Mouse (Mus musculus) intestine, embryonic 14.5 days (tissue): Measurements from ENCODE around the gene Cux1. TPM values are rescaled to one million over a fixed set of nuclear protein-coding genes. Genes with fewer than 3 reads are reported as not detected.

Source experiments
- ATAC-seq: fragments of 200-750 bp; cut with Nextera tagmentation; replicated peaks from 2 replicates; pipeline ENCODE4 v1.8.0; 2017; ENCODE audit warnings: low read depth, moderate number of reproducible peaks, moderate TSS enrichment, moderate library complexity; ENCODE audit not compliant: low FRiP score, low TSS enrichment
- DNase-seq: peaks from one replicate; pipeline ENCODE4 v3.0.0-alpha.2; 2018; ENCODE audit warnings: low spot score
- H3K27ac ChIP-seq: fragments of 300-500 bp; sonication (generic); 2 replicates; pipeline ENCODE4 v1.5.1; 2014; ENCODE audit warnings: low read depth, mild to moderate bottlenecking, control low read depth
- H3K27me3 ChIP-seq: fragments of 300-500 bp; sonication (generic); replicated peaks from 2 replicates; pipeline ENCODE4 v1.6.1; 2014; ENCODE audit warnings: low read length, control low read depth; ENCODE audit not compliant: control insufficient read depth, insufficient read depth
- H3K36me3 ChIP-seq: fragments of 300-500 bp; sonication (generic); 2 replicates; pipeline ENCODE4 v1.6.1; 2014; ENCODE audit warnings: low read length, control low read depth; ENCODE audit not compliant: control insufficient read depth, insufficient read depth
- H3K4me1 ChIP-seq: fragments of 300-500 bp; sonication (generic); replicated peaks from 2 replicates; pipeline ENCODE4 v1.6.1; 2014; ENCODE audit warnings: low read length, control low read depth, mixed read lengths; ENCODE audit not compliant: control insufficient read depth, insufficient read depth
- H3K4me2 ChIP-seq: fragments of 300-500 bp; sonication (generic); 2 replicates; pipeline ENCODE4 v1.6.1; 2014; ENCODE audit warnings: low read length
- H3K4me3 ChIP-seq: fragments of 300-500 bp; sonication (generic); 2 replicates; pipeline ENCODE4 v1.5.1; 2014; ENCODE audit warnings: low read depth, low read length, control low read depth, mixed read lengths
- H3K9ac ChIP-seq: fragments of 300-500 bp; sonication (generic); 2 replicates; pipeline ENCODE4 v1.6.1; 2014; ENCODE audit warnings: mild to moderate bottlenecking, low read length
- H3K9me3 ChIP-seq: fragments of 300-500 bp; sonication (generic); 2 replicates; pipeline ENCODE4 v1.6.1; 2016; ENCODE audit warnings: low read length, control low read depth; ENCODE audit not compliant: control insufficient read depth
- WGBS: fragments of 180-500 bp; shearing (Covaris S2); extraction: QIAGEN DNeasy Blood & Tissue Kit; methylation state at CpG from one replicate; pipeline ENCODE4 v1.1.7; 2014; 5-methylcytosine and 5-hydroxymethylcytosine counted together
- polyA plus RNA-seq: library from polyadenylated mRNA; unstranded; fragments of >200 nt; fragmentation: Nextera tagmentation; extraction: Ambion mirVana; gene quantifications from 2 replicates; pipeline ENCODE4 v1.2.1, GENCODE M21; 2014

Gene Cux1
- polyA plus RNA-seq, 1 experiment from 2014 or later = 72.7 TPM

- H3K9ac ChIP-seq = no peak overlapping the region
- no peak overlapping the region for H3K4me2 ChIP-seq
- no peak overlapping the region for H3K27ac ChIP-seq
- H3K27me3 ChIP-seq = no peaks in the 10 kb centered on the region
- WGBS = 92% methylated on average over 4 of the region's 4 CpGs
- H3K4me3 ChIP-seq = no peak overlapping the region
- DNase-seq (no peak), ATAC-seq (no peak)
- H3K36me3 ChIP-seq = peaks cover 56% of the 10 kb centered on the region
- H3K9me3 ChIP-seq = no peaks in the 10 kb centered on the region
- H3K4me1 ChIP-seq = no peaks in the 10 kb centered on the region
Measured at GRCm38 (mm10) chr5:136296911-136297310, 270.4 kb downstream of the Cux1 start.

- no peak overlapping the region for H3K27ac ChIP-seq
- no peaks in the 10 kb centered on the region for H3K27me3 ChIP-seq
- DNase-seq = no peak
- H3K9ac ChIP-seq = no peak overlapping the region
- no peak for ATAC-seq
- no peak overlapping the region for H3K4me2 ChIP-seq
- H3K36me3 ChIP-seq = peaks cover 54% of the 10 kb centered on the region
- no peaks in the 10 kb centered on the region for H3K9me3 ChIP-seq
- H3K4me3 ChIP-seq = no peak overlapping the region
- 74% methylated on average over 4 of the region's 4 CpGs for WGBS
- no peaks in the 10 kb centered on the region for H3K4me1 ChIP-seq
Measured at GRCm38 (mm10) chr5:136292971-136293418, 274.3 kb downstream of the Cux1 start.

GRCm38 (mm10) chr5:136292361-136292760 lies 274.9 kb downstream of the Cux1 start:
- Histone ChIP-seq H3K9ac (no peak overlapping the region), H3K36me3 (peaks cover 56% of the 10 kb centered on the region), H3K4me1 (no peaks in the 10 kb centered on the region), H3K4me3 (no peak overlapping the region), H3K27ac (no peak overlapping the region), H3K27me3 (no peaks in the 10 kb centered on the region), H3K4me2 (no peak overlapping the region), H3K9me3 (no peaks in the 10 kb centered on the region)
- ATAC-seq = no peak
- DNase-seq = no peak
- WGBS = 82% methylated on average over 2 of the region's 2 CpGs

- no peak overlapping the region for H3K4me3 ChIP-seq
- no peak overlapping the region for H3K4me2 ChIP-seq
- ATAC-seq = no peak
- no peaks in the 10 kb centered on the region for H3K27me3 ChIP-seq
- H3K9ac ChIP-seq = no peak overlapping the region
- H3K27ac ChIP-seq = no peak overlapping the region
- DNase-seq = no peak
- no peaks in the 10 kb centered on the region for H3K9me3 ChIP-seq
- H3K36me3 ChIP-seq = peaks cover 59% of the 10 kb centered on the region
- WGBS = 83% methylated on average over 2 of the region's 2 CpGs
- no peaks in the 10 kb centered on the region for H3K4me1 ChIP-seq
Measured at GRCm38 (mm10) chr5:136291562-136291961, 275.7 kb downstream of the Cux1 start.

- ATAC-seq (no peak), DNase-seq (no peak)
- Histone ChIP-seq H3K9me3 (no peaks in the 10 kb centered on the region), H3K4me3 (no peak overlapping the region), H3K9ac (no peak overlapping the region), H3K4me2 (no peak overlapping the region), H3K36me3 (peaks cover 59% of the 10 kb centered on the region), H3K27me3 (no peaks in the 10 kb centered on the region), H3K27ac (no peak overlapping the region), H3K4me1 (no peaks in the 10 kb centered on the region)
- 77% methylated on average over 3 of the region's 3 CpGs for WGBS
Measured at GRCm38 (mm10) chr5:136289776-136290175, 277.5 kb downstream of the Cux1 start.

GRCm38 (mm10) chr5:136288351-136289081 lies 278.8 kb downstream of the Cux1 start:
- Histone ChIP-seq H3K4me1 (no peaks in the 10 kb centered on the region), H3K27me3 (no peaks in the 10 kb centered on the region), H3K9ac (no peak overlapping the region), H3K4me3 (no peak overlapping the region), H3K36me3 (peaks cover 55% of the 10 kb centered on the region), H3K9me3 (no peaks in the 10 kb centered on the region), H3K27ac (no peak overlapping the region), H3K4me2 (no peak overlapping the region)
- DNase-seq (no peak), ATAC-seq (no peak)
- WGBS = 68% methylated on average over 6 of the region's 6 CpGs

GRCm38 (mm10) chr5:136286566-136286965 lies 280.7 kb downstream of the Cux1 start:
- ATAC-seq (no peak), DNase-seq (no peak)
- H3K27me3 ChIP-seq = no peaks in the 10 kb centered on the region
- no peak overlapping the region for H3K4me2 ChIP-seq
- no peaks in the 10 kb centered on the region for H3K9me3 ChIP-seq
- H3K4me1 ChIP-seq = no peaks in the 10 kb centered on the region
- 84% methylated on average over 6 of the region's 6 CpGs for WGBS
- H3K27ac ChIP-seq = no peak overlapping the region
- H3K36me3 ChIP-seq = peaks cover 67% of the 10 kb centered on the region
- H3K4me3 ChIP-seq = no peak overlapping the region
- no peak overlapping the region for H3K9ac ChIP-seq

- Histone ChIP-seq H3K4me2 (no peak overlapping the region), H3K27me3 (no peaks in the 10 kb centered on the region), H3K9ac (no peak overlapping the region), H3K36me3 (peaks cover 57% of the 10 kb centered on the region), H3K4me1 (no peaks in the 10 kb centered on the region), H3K27ac (no peak overlapping the region), H3K9me3 (no peaks in the 10 kb centered on the region), H3K4me3 (no peak overlapping the region)
- 90% methylated on average over 7 of the region's 7 CpGs for WGBS
- ATAC-seq = no peak
- no peak for DNase-seq
Measured at GRCm38 (mm10) chr5:136285106-136285505, 282.2 kb downstream of the Cux1 start.

GRCm38 (mm10) chr5:136281351-136281750 lies 285.9 kb downstream of the Cux1 start:
- no peak overlapping the region for H3K4me3 ChIP-seq
- no peaks in the 10 kb centered on the region for H3K9me3 ChIP-seq
- DNase-seq (no peak), ATAC-seq (no peak)
- H3K9ac ChIP-seq = no peak overlapping the region
- no peak overlapping the region for H3K27ac ChIP-seq
- WGBS = 67% methylated on average over 6 of the region's 6 CpGs
- H3K4me1 ChIP-seq = no peaks in the 10 kb centered on the region
- H3K4me2 ChIP-seq = no peak overlapping the region
- H3K36me3 ChIP-seq = peaks cover 78% of the 10 kb centered on the region
- no peaks in the 10 kb centered on the region for H3K27me3 ChIP-seq
